Mouse (Mus musculus) heart, postnatal 0 days (tissue): ENCODE results near the gene Nsl1.

Experiments
- CTCF ChIP-seq: IDR thresholded peaks from 2 replicates; pipeline ENCODE4 v1.5.1; 2016; ENCODE audit warnings: antibody characterized with exemption, control low read depth, low read depth
- EP300 ChIP-seq: IDR thresholded peaks from 2 replicates; pipeline ENCODE4 v1.6.1; 2016; ENCODE audit warnings: antibody characterized with exemption, low read depth

- no peak for TF ChIP-seq CTCF
- TF ChIP-seq EP300 = no peak
Observed at GRCm38 (mm10) chr1:191041352-191041751, 21.5 kb upstream of the Nsl1 start.
